Mouse (Mus musculus) gastrocnemius, adult 2 months (tissue): ENCODE results near the gene Atg7. TPM values are rescaled to one million over a fixed set of nuclear protein-coding genes. Genes with fewer than 3 reads are reported as not detected.
A peak's percentile ranks its signal among the peaks of the same experiment; 100 is the strongest.

Experiments used
- DNase-seq: peaks from one replicate; pipeline ENCODE4 v3.0.0; 2022
- H3K27ac ChIP-seq: fragments of 200-600 bp; 2 replicates; pipeline ENCODE4 v1.8.1; 2022; ENCODE audit warnings: mild to moderate bottlenecking
- H3K4me3 ChIP-seq: fragments of 200-600 bp; 2 replicates; pipeline ENCODE4 v1.8.1; 2022; ENCODE audit warnings: mild to moderate bottlenecking, moderate library complexity
- CTCF ChIP-seq: fragments of 200-600 bp; IDR thresholded peaks from 2 replicates; pipeline ENCODE4 v1.8.1; 2022; ENCODE audit warnings: antibody characterized with exemption, mild to moderate bottlenecking, moderate library complexity
- intact Hi-C: fragments of 180-260 bp; cut with DNase I; formaldehyde crosslinking; loops from one replicate; pipeline ENCODE4 v1.15.1; 2025
- total RNA-seq, 2 experiments: library from RNA; stranded (reverse); gene quantifications; 2 replicates each; pipeline ENCODE4 v1.2.3; 2021

Atg7 gene
- total RNA-seq, 2 experiments from 2014 or later = 9.6 to 11.5 TPM

- TF ChIP-seq CTCF = no peak
- peak overlapping the region; percentile 82 for H3K27ac ChIP-seq
- intact Hi-C loops = loop anchor here (2.0 to 5.0 kb wide), 2 partner anchors 30 to 134 kb away; no protein-coding TSS in a partner anchor
- no peak overlapping the region for H3K4me3 ChIP-seq
- peak; percentile 77 for DNase-seq
Observed at GRCm38 (mm10) chr6:114860677-114861568, 218.0 kb downstream of the Atg7 start.

GRCm38 (mm10) chr6:114861591-114861990 lies 218.7 kb downstream of the Atg7 start:
- intact Hi-C loops = loop anchor here (2.0 to 5.0 kb wide), 2 partner anchors 29 to 134 kb away; no protein-coding TSS in a partner anchor
- Histone ChIP-seq H3K4me3 (no peak overlapping the region), H3K27ac (peak overlapping the region; percentile 82)
- no peak for TF ChIP-seq CTCF
- DNase-seq = peak; percentile 69

- intact Hi-C loops = loop anchor here (5.0 kb wide), 1 partner anchor 135 kb away; no protein-coding TSS in a partner anchor
- DNase-seq = no peak
- Histone ChIP-seq H3K27ac (peak overlapping the region; percentile 82), H3K4me3 (no peak overlapping the region)
- no peak for TF ChIP-seq CTCF
Observed at GRCm38 (mm10) chr6:114862046-114862445, 219.1 kb downstream of the Atg7 start.

GRCm38 (mm10) chr6:114863501-114863900 lies 220.6 kb downstream of the Atg7 start:
- intact Hi-C loops = loop anchor here (5.0 kb wide), 1 partner anchor 136 kb away; no protein-coding TSS in a partner anchor
- no peak for TF ChIP-seq CTCF

GRCm38 (mm10) chr6:114864421-114864820 lies 221.5 kb downstream of the Atg7 start:
- H3K27ac ChIP-seq = peak overlapping the region; percentile 82
- TF ChIP-seq CTCF = no peak
- intact Hi-C loops = loop anchor here (5.0 kb wide), 1 partner anchor 137 kb away; no protein-coding TSS in a partner anchor

More at GRCm38 (mm10) chr6:114863501-114863900, 220.6 kb downstream of the Atg7 start:
- no peak overlapping the region for H3K4me3 ChIP-seq
- DNase-seq = peak; percentile 78
- peak overlapping the region; percentile 82 for H3K27ac ChIP-seq

GRCm38 (mm10) chr6:114866078-114866477 lies 223.2 kb downstream of the Atg7 start:
- peak overlapping the region; percentile 74 for H3K27ac ChIP-seq
- intact Hi-C loops = no loop called here
- H3K4me3 ChIP-seq = no peak overlapping the region
- TF ChIP-seq CTCF = no peak
- no peak for DNase-seq

More at GRCm38 (mm10) chr6:114864421-114864820, 221.5 kb downstream of the Atg7 start:
- no peak for DNase-seq
- H3K4me3 ChIP-seq = no peak overlapping the region

GRCm38 (mm10) chr6:114866619-114867018 lies 223.7 kb downstream of the Atg7 start:
- peak overlapping the region; percentile 74 for H3K27ac ChIP-seq
- intact Hi-C loops = no loop called here
- DNase-seq = no peak
- no peak overlapping the region for H3K4me3 ChIP-seq
- no peak for TF ChIP-seq CTCF

GRCm38 (mm10) chr6:114868656-114869055 lies 225.8 kb downstream of the Atg7 start:
- no peak for TF ChIP-seq CTCF
- H3K27ac ChIP-seq = peak overlapping the region; percentile 74
- intact Hi-C loops = no loop called here

GRCm38 (mm10) chr6:114869501-114870076 lies 226.7 kb downstream of the Atg7 start:
- Histone ChIP-seq H3K4me3 (no peak overlapping the region), H3K27ac (peak overlapping the region; percentile 74)
- no peak for DNase-seq
- intact Hi-C loops = no loop called here
- no peak for TF ChIP-seq CTCF

More at GRCm38 (mm10) chr6:114868656-114869055, 225.8 kb downstream of the Atg7 start:
- no peak overlapping the region for H3K4me3 ChIP-seq
- no peak for DNase-seq

- intact Hi-C loops = no loop called here
- no peak overlapping the region for H3K4me3 ChIP-seq
- peak overlapping the region; percentile 74; the same call in 1 of the 2 replicates for H3K27ac ChIP-seq
- no peak; the same call in 1 of the 2 replicates for TF ChIP-seq CTCF
- no peak for DNase-seq
Observed at GRCm38 (mm10) chr6:114871010-114871660, 228.2 kb downstream of the Atg7 start.

- H3K27ac ChIP-seq = peak overlapping the region; percentile 91
- intact Hi-C loops = loop anchor here (2.0 kb wide), 1 partner anchor 47 kb away; no protein-coding TSS in a partner anchor
- no peak for TF ChIP-seq CTCF
- H3K4me3 ChIP-seq = peak overlapping the region; percentile 74
- DNase-seq = peak; percentile 60
Observed at GRCm38 (mm10) chr6:114873808-114874137, 230.9 kb downstream of the Atg7 start.
